In genomic region chr3:28408859-28409459, GRCm38 (mm10) we compare ENCODE assay signal across 8 mouse cellular contexts.
A peak's percentile ranks its signal among the peaks of the same experiment; 100 is the strongest.
DNase-seq lines count a peak whose midpoint lies in the region; ATAC-seq and TF ChIP-seq lines count a peak whose summit lies in the region.

No protein-coding gene starts in this region.

- H3K4me3 ChIP-seq in intestine, embryonic 14.5 days (ENCODE audit: low read depth, low read length): no peak overlapping the region
- peak overlapping the region; percentile 18 for H3K4me3 ChIP-seq in left cerebral cortex, adult 2 months

- intact Hi-C loops in left cerebral cortex, adult 2 months (cut with DNase I): loop anchor here (2.0 to 10.0 kb wide), 3 partner anchors 116 to 146 kb away; no protein-coding TSS in a partner anchor

- peak overlapping the region; percentile 36 for H3K27ac ChIP-seq in intestine, embryonic 14.5 days (ENCODE audit: low read depth)
- H3K27ac ChIP-seq in left cerebral cortex, adult 2 months: peak overlapping the region; percentile 64

- WGBS in intestine, embryonic 14.5 days: 49% methylated on average over 12 of the region's 12 CpGs

- TF ChIP-seq CTCF in left cerebral cortex, adult 2 months (IDR thresholded peaks at IDR 0.05): peak; percentile 49

- H3K9me3 ChIP-seq in intestine, embryonic 14.5 days (ENCODE audit: control insufficient read depth, low read length): no peaks in the 10 kb centered on the region

- H3K9ac ChIP-seq in intestine, embryonic 14.5 days (ENCODE audit: low read length): no peak overlapping the region

- peak; percentile 60 for DNase-seq in adrenal gland, postnatal 14 days
- DNase-seq in embryo, embryonic 11 days: peak; percentile 77
- DNase-seq in gastrocnemius, postnatal 4 days (ENCODE audit: low spot score in 2 of 2): peak; percentile 32 to 70
- DNase-seq in intestine, embryonic 14.5 days (ENCODE audit: low spot score): no peak
- peak; percentile 39 to 52 for DNase-seq in left cerebral cortex, adult 2 months (ENCODE audit: extremely low spot score in 1 of 2, low spot score in 2 of 2)
- peak; percentile 68 for DNase-seq in lung, postnatal 36 days
- peak; percentile 41 for DNase-seq in right cerebral cortex, postnatal 14 days
- no peak for DNase-seq in adipocyte (ENCODE audit: low spot score)

- H3K4me2 ChIP-seq in intestine, embryonic 14.5 days (ENCODE audit: low read length): 0 out of 2 replicates have a peak overlapping the region, but pooled peaks have one; percentile 3

- no peak for ATAC-seq in intestine, embryonic 14.5 days (replicated peaks; ENCODE audit: low FRiP score, low TSS enrichment, low read depth)

- no peaks in the 10 kb centered on the region for H3K27me3 ChIP-seq in intestine, embryonic 14.5 days (replicated peaks; ENCODE audit: control insufficient read depth, insufficient read depth, low read length)

- no peaks in the 10 kb centered on the region for H3K36me3 ChIP-seq in intestine, embryonic 14.5 days (ENCODE audit: control insufficient read depth, insufficient read depth, low read length)

- H3K4me1 ChIP-seq in intestine, embryonic 14.5 days (replicated peaks; ENCODE audit: control insufficient read depth, insufficient read depth, low read length): no peaks in the 10 kb centered on the region

Comparison
In these comparisons a context has a peak if more than half of its experiments do, and no peak if none do; other contexts are left out.
1. DNase-seq: peak in adrenal gland, postnatal 14 days (single experiment), embryo, embryonic 11 days (single experiment), gastrocnemius, postnatal 4 days (2 of 2), left cerebral cortex, adult 2 months (2 of 2), lung, postnatal 36 days (single experiment) and right cerebral cortex, postnatal 14 days (single experiment); none in intestine, embryonic 14.5 days (single experiment) and adipocyte (single experiment).